Mouse (Mus musculus) hindbrain, embryonic 12.5 days (tissue): ENCODE measurements around the gene Wdr25. TPM values are rescaled to one million over a fixed set of nuclear protein-coding genes. Genes with fewer than 3 reads are reported as not detected.
A peak's percentile ranks its signal among the peaks of the same experiment; 100 is the strongest.

Experiments
- ATAC-seq: fragments of 200-750 bp; cut with Nextera tagmentation; 2 replicates; pipeline ENCODE4 v1.8.0; 2017; ENCODE audit warnings: moderate TSS enrichment; ENCODE audit not compliant: low FRiP score
- H3K27ac ChIP-seq: fragments of 300-500 bp; sonication (generic); 2 replicates; pipeline ENCODE4 v1.5.1; 2016; ENCODE audit warnings: mild to moderate bottlenecking
- H3K27me3 ChIP-seq: fragments of 300-500 bp; sonication (generic); 2 replicates; pipeline ENCODE4 v1.6.1; 2016; ENCODE audit warnings: mild to moderate bottlenecking
- H3K36me3 ChIP-seq: fragments of 300-500 bp; sonication (generic); 2 replicates; pipeline ENCODE4 v1.6.1; 2016; ENCODE audit warnings: mild to moderate bottlenecking
- H3K4me1 ChIP-seq: fragments of 300-500 bp; sonication (generic); 2 replicates; pipeline ENCODE4 v1.6.1; 2016
- H3K4me2 ChIP-seq: fragments of 300-500 bp; sonication (generic); replicated peaks from 2 replicates; pipeline ENCODE4 v1.6.1; 2016; ENCODE audit warnings: mild to moderate bottlenecking
- H3K4me3 ChIP-seq: fragments of 300-500 bp; sonication (generic); 2 replicates; pipeline ENCODE4 v1.5.1; 2016; ENCODE audit warnings: mild to moderate bottlenecking
- H3K9ac ChIP-seq: fragments of 300-500 bp; sonication (generic); 2 replicates; pipeline ENCODE4 v1.6.1; 2016; ENCODE audit warnings: mild to moderate bottlenecking, moderate library complexity
- H3K9me3 ChIP-seq: fragments of 300-500 bp; sonication (generic); replicated peaks from 2 replicates; pipeline ENCODE4 v1.6.1; 2016; ENCODE audit warnings: mild to moderate bottlenecking
- WGBS: fragments of 180-500 bp; shearing (Covaris S2); methylation state at CpG from one replicate; pipeline ENCODE4 v1.1.7; 2016; 5-methylcytosine and 5-hydroxymethylcytosine counted together
- polyA plus RNA-seq: library from polyadenylated mRNA; unstranded; fragments of >200 nt; fragmentation: Nextera tagmentation; extraction: Ambion mirVana; gene quantifications from 2 replicates; pipeline ENCODE4 v1.2.1, GENCODE M21; 2016

Wdr25 gene
- polyA plus RNA-seq, 1 experiment from 2014 or later: 9.7 TPM

GRCm38 (mm10) chr12:108902940-108903339, 9.5 kb downstream of the Wdr25 start:
- Histone ChIP-seq H3K4me3 (no peak overlapping the region), H3K27me3 (no peaks in the 10 kb centered on the region), H3K9ac (no peak overlapping the region), H3K9me3 (no peaks in the 10 kb centered on the region), H3K36me3 (peaks cover 9% of the 10 kb centered on the region; the same call in 1 of the 2 replicates), H3K4me2 (no peak overlapping the region), H3K4me1 (peaks cover 36% of the 10 kb centered on the region), H3K27ac (no peak overlapping the region)
- WGBS: 17% methylated on average over 8 of the region's 8 CpGs
- ATAC-seq: no peak

GRCm38 (mm10) chr12:108903600-108904275, 10.3 kb downstream of the Wdr25 start:
- 73% methylated on average over 8 of the region's 8 CpGs for WGBS
- Histone ChIP-seq H3K9ac (no peak overlapping the region), H3K27me3 (no peaks in the 10 kb centered on the region), H3K27ac (peak overlapping the region; percentile 36), H3K9me3 (no peaks in the 10 kb centered on the region), H3K4me1 (peaks cover 44% of the 10 kb centered on the region), H3K36me3 (peaks cover 4% of the 10 kb centered on the region; the same call in 1 of the 2 replicates), H3K4me2 (no peak overlapping the region), H3K4me3 (no peak overlapping the region)
- no peak for ATAC-seq

- H3K27ac ChIP-seq: peak overlapping the region; percentile 36
- H3K9ac ChIP-seq: no peak overlapping the region
- H3K9me3 ChIP-seq: no peaks in the 10 kb centered on the region
- H3K27me3 ChIP-seq: no peaks in the 10 kb centered on the region
- H3K4me3 ChIP-seq: no peak overlapping the region
- WGBS: 46% methylated on average over 8 of the region's 8 CpGs
- no peaks in the 10 kb centered on the region; the same call in 1 of the 2 replicates for H3K36me3 ChIP-seq
- H3K4me1 ChIP-seq: peaks cover 49% of the 10 kb centered on the region
- H3K4me2 ChIP-seq: 0 out of 2 replicates have a peak overlapping the region, but pooled peaks have one; percentile 3
- no peak for ATAC-seq
Measured at GRCm38 (mm10) chr12:108904276-108904653, 10.8 kb downstream of the Wdr25 start.

- peaks cover 53% of the 10 kb centered on the region for H3K4me1 ChIP-seq
- H3K4me2 ChIP-seq: no peak overlapping the region
- no peaks in the 10 kb centered on the region for H3K27me3 ChIP-seq
- H3K9ac ChIP-seq: peak overlapping the region; percentile 25; the same call in 1 of the 2 replicates
- WGBS: 28% methylated on average over 14 of the region's 14 CpGs
- H3K4me3 ChIP-seq: no peak overlapping the region
- ATAC-seq: peak; percentile 47
- no peaks in the 10 kb centered on the region for H3K9me3 ChIP-seq
- H3K36me3 ChIP-seq: no peaks in the 10 kb centered on the region; the same call in 1 of the 2 replicates
- peak overlapping the region; percentile 86 for H3K27ac ChIP-seq
Measured at GRCm38 (mm10) chr12:108905620-108906302, 12.3 kb downstream of the Wdr25 start.

GRCm38 (mm10) chr12:108906398-108906797, 13.0 kb downstream of the Wdr25 start:
- ATAC-seq: peak; percentile 55; the same call in 1 of the 2 replicates
- peaks cover 54% of the 10 kb centered on the region for H3K4me1 ChIP-seq

GRCm38 (mm10) chr12:108909846-108910433, 16.5 kb downstream of the Wdr25 start:
- Histone ChIP-seq H3K4me3 (no peak overlapping the region), H3K9me3 (no peaks in the 10 kb centered on the region), H3K27ac (peak overlapping the region; percentile 36), H3K4me2 (no peak overlapping the region), H3K9ac (no peak overlapping the region), H3K4me1 (peaks cover 68% of the 10 kb centered on the region), H3K27me3 (no peaks in the 10 kb centered on the region; the same call in 1 of the 2 replicates), H3K36me3 (no peaks in the 10 kb centered on the region)
- ATAC-seq: no peak
- WGBS: 78% methylated on average over 8 of the region's 8 CpGs

More at GRCm38 (mm10) chr12:108906398-108906797, 13.0 kb downstream of the Wdr25 start:
- no peak overlapping the region for H3K4me3 ChIP-seq
- H3K27ac ChIP-seq: peak overlapping the region; percentile 86
- 44% methylated on average over 12 of the region's 12 CpGs for WGBS
- H3K9me3 ChIP-seq: no peaks in the 10 kb centered on the region
- no peaks in the 10 kb centered on the region for H3K27me3 ChIP-seq
- no peaks in the 10 kb centered on the region; the same call in 1 of the 2 replicates for H3K36me3 ChIP-seq
- no peak overlapping the region for H3K9ac ChIP-seq
- H3K4me2 ChIP-seq: no peak overlapping the region

- Histone ChIP-seq H3K9ac (no peak overlapping the region), H3K27me3 (no peaks in the 10 kb centered on the region; the same call in 1 of the 2 replicates), H3K4me3 (no peak overlapping the region), H3K27ac (no peak overlapping the region), H3K4me1 (peaks cover 70% of the 10 kb centered on the region), H3K4me2 (no peak overlapping the region), H3K9me3 (no peaks in the 10 kb centered on the region), H3K36me3 (no peaks in the 10 kb centered on the region)
- 80% methylated on average over 2 of the region's 2 CpGs for WGBS
- no peak for ATAC-seq
Measured at GRCm38 (mm10) chr12:108912442-108912841, 19.0 kb downstream of the Wdr25 start.

GRCm38 (mm10) chr12:108914198-108914597, 20.8 kb downstream of the Wdr25 start:
- no peak overlapping the region for H3K4me3 ChIP-seq
- H3K4me2 ChIP-seq: no peak overlapping the region
- no peak overlapping the region for H3K27ac ChIP-seq
- H3K9ac ChIP-seq: peak overlapping the region; percentile 25; the same call in 1 of the 2 replicates
- no peaks in the 10 kb centered on the region for H3K36me3 ChIP-seq
- no peaks in the 10 kb centered on the region for H3K9me3 ChIP-seq
- WGBS: 58% methylated on average over 3 of the region's 3 CpGs
- ATAC-seq: no peak
- H3K4me1 ChIP-seq: peaks cover 75% of the 10 kb centered on the region
- H3K27me3 ChIP-seq: no peaks in the 10 kb centered on the region; the same call in 1 of the 2 replicates

GRCm38 (mm10) chr12:108914709-108915340, 21.4 kb downstream of the Wdr25 start:
- H3K36me3 ChIP-seq: no peaks in the 10 kb centered on the region
- H3K4me2 ChIP-seq: no peak overlapping the region
- peak overlapping the region; percentile 25; the same call in 1 of the 2 replicates for H3K9ac ChIP-seq
- peak overlapping the region; percentile 40; the same call in 1 of the 2 replicates for H3K27ac ChIP-seq
- 69% methylated on average over 12 of the region's 12 CpGs for WGBS
- no peaks in the 10 kb centered on the region; the same call in 1 of the 2 replicates for H3K27me3 ChIP-seq
- no peak for ATAC-seq
- H3K4me3 ChIP-seq: no peak overlapping the region
- H3K4me1 ChIP-seq: peaks cover 75% of the 10 kb centered on the region
- no peaks in the 10 kb centered on the region for H3K9me3 ChIP-seq

- Histone ChIP-seq H3K27ac (peak overlapping the region; percentile 46), H3K9ac (no peak overlapping the region), H3K27me3 (no peaks in the 10 kb centered on the region; the same call in 1 of the 2 replicates), H3K36me3 (no peaks in the 10 kb centered on the region), H3K4me2 (0 out of 2 replicates have a peak overlapping the region, but pooled peaks have one; percentile 8), H3K4me1 (peaks cover 72% of the 10 kb centered on the region), H3K9me3 (no peaks in the 10 kb centered on the region), H3K4me3 (no peak overlapping the region)
- ATAC-seq: peak; percentile 61; the same call in 1 of the 2 replicates
- WGBS: 9% methylated on average over 6 of the region's 6 CpGs
Measured at GRCm38 (mm10) chr12:108915893-108916292, 22.5 kb downstream of the Wdr25 start.

- peak; percentile 69 for ATAC-seq
- no peak overlapping the region for H3K4me2 ChIP-seq
- H3K9ac ChIP-seq: no peak overlapping the region
Measured at GRCm38 (mm10) chr12:108916447-108917042, 23.1 kb downstream of the Wdr25 start.

More at GRCm38 (mm10) chr12:108916447-108917042, 23.1 kb downstream of the Wdr25 start:
- WGBS: 41% methylated on average over 7 of the region's 7 CpGs
- no peaks in the 10 kb centered on the region for H3K36me3 ChIP-seq
- no peaks in the 10 kb centered on the region; the same call in 1 of the 2 replicates for H3K27me3 ChIP-seq
- H3K4me1 ChIP-seq: peaks cover 70% of the 10 kb centered on the region
- H3K4me3 ChIP-seq: no peak overlapping the region
- peak overlapping the region; percentile 46 for H3K27ac ChIP-seq
- H3K9me3 ChIP-seq: no peaks in the 10 kb centered on the region
